Mouse (Mus musculus) Muller cell, postnatal 12 days (primary cell): ENCODE results near the gene Bnip1.

Experiments used
- DNase-seq: peaks from one replicate; pipeline ENCODE4 v3.0.0-alpha.2; 2015; ENCODE audit errors: inconsistent ontology term

Bnip1 gene

GRCm38 (mm10) chr17:26793068-26793765 is 12.4 kb downstream of the Bnip1 start:
- DNase-seq: no peak

GRCm38 (mm10) chr17:26794744-26795143 is 13.9 kb downstream of the Bnip1 start:
- DNase-seq: peak; percentile 39

- no peak for DNase-seq
Observed at GRCm38 (mm10) chr17:26795386-26795785, 14.5 kb downstream of the Bnip1 start.

GRCm38 (mm10) chr17:26797379-26798128 is 16.7 kb downstream of the Bnip1 start:
- DNase-seq: no peak

- DNase-seq: no peak
Observed at GRCm38 (mm10) chr17:26802886-26803285, 22.0 kb downstream of the Bnip1 start.

- DNase-seq: peak; percentile 11
Observed at GRCm38 (mm10) chr17:26812607-26813006, 31.7 kb downstream of the Bnip1 start.

GRCm38 (mm10) chr17:26813497-26813896 is 32.6 kb downstream of the Bnip1 start:
- no peak for DNase-seq

- DNase-seq: no peak
Observed at GRCm38 (mm10) chr17:26816810-26817209, 35.9 kb downstream of the Bnip1 start.

GRCm38 (mm10) chr17:26817776-26818175 is 36.9 kb downstream of the Bnip1 start:
- no peak for DNase-seq

GRCm38 (mm10) chr17:26826131-26826530 is 45.3 kb downstream of the Bnip1 start:
- no peak for DNase-seq

GRCm38 (mm10) chr17:26833806-26834205 is 52.9 kb downstream of the Bnip1 start:
- no peak for DNase-seq

GRCm38 (mm10) chr17:26834302-26834965 is 53.6 kb downstream of the Bnip1 start:
- DNase-seq: no peak

GRCm38 (mm10) chr17:26834966-26835755 is 54.3 kb downstream of the Bnip1 start:
- DNase-seq: no peak

GRCm38 (mm10) chr17:26835956-26836355 is 55.1 kb downstream of the Bnip1 start:
- no peak for DNase-seq

- DNase-seq: no peak
Observed at GRCm38 (mm10) chr17:26836377-26836776, 55.5 kb downstream of the Bnip1 start.

- no peak for DNase-seq
Observed at GRCm38 (mm10) chr17:26836786-26837545, 56.1 kb downstream of the Bnip1 start.

- no peak for DNase-seq
Observed at GRCm38 (mm10) chr17:26837546-26837985, 56.7 kb downstream of the Bnip1 start.

- DNase-seq: no peak
Observed at GRCm38 (mm10) chr17:26838191-26838910, 57.5 kb downstream of the Bnip1 start.

- no peak for DNase-seq
Observed at GRCm38 (mm10) chr17:26838911-26839717, 58.2 kb downstream of the Bnip1 start.
